Mouse (Mus musculus) kidney, adult 2 months (tissue): Measurements from ENCODE around the gene Abcc9. TPM values are rescaled to one million over a fixed set of nuclear protein-coding genes. Genes with fewer than 3 reads are reported as not detected.

Experiments used
- DNase-seq: peaks from one replicate; pipeline ENCODE4 v3.0.0; 2021
- H3K27ac ChIP-seq: fragments of 200-500 bp; 2 replicates; pipeline ENCODE4 v1.5.1; 2012; ENCODE audit warnings: low read depth, low read length, control low read depth, inconsistent platforms; ENCODE audit not compliant: insufficient read depth
- H3K27me3 ChIP-seq: fragments of 200-500 bp; replicated peaks from 2 replicates; pipeline ENCODE4 v1.6.1; 2012; ENCODE audit warnings: mild to moderate bottlenecking, moderate library complexity, low read length, inconsistent platforms; ENCODE audit not compliant: control insufficient read depth, insufficient read depth
- H3K36me3 ChIP-seq: fragments of 200-500 bp; 2 replicates; pipeline ENCODE4 v1.6.1; 2012; ENCODE audit warnings: mild to moderate bottlenecking, moderate library complexity, low read length, inconsistent platforms; ENCODE audit not compliant: control insufficient read depth, insufficient read depth
- H3K4me1 ChIP-seq: fragments of 200-500 bp; 2 replicates; pipeline ENCODE4 v1.6.1; 2011; ENCODE audit warnings: low read length; ENCODE audit not compliant: control insufficient read depth, insufficient read depth
- H3K4me3 ChIP-seq: fragments of 200-500 bp; 2 replicates; pipeline ENCODE4 v1.5.1; 2011; ENCODE audit warnings: mild to moderate bottlenecking, low read depth, low read length, control low read depth; ENCODE audit not compliant: insufficient read depth
- CTCF ChIP-seq: fragments of 200-500 bp; conservative IDR thresholded peaks from 2 replicates; pipeline ENCODE4 v1.5.1; 2011; ENCODE audit warnings: low read depth, mild to moderate bottlenecking, control low read depth, low read length, moderate library complexity, mixed read lengths; ENCODE audit not compliant: insufficient read depth, insufficient read length
- POLR2A ChIP-seq: fragments of 200-500 bp; IDR thresholded peaks from one replicate; pipeline ENCODE4 v1.6.1; 2011; ENCODE audit warnings: low read depth, low read length, control low read depth
- WGBS: fragments of 180-500 bp; shearing (Covaris S2); methylation state at CpG from one replicate; pipeline ENCODE4 v1.1.7; 2018; 5-methylcytosine and 5-hydroxymethylcytosine counted together
- polyA plus RNA-seq: library from polyadenylated mRNA; depleted of rRNA; stranded (reverse); fragments of >200 nt; gene quantifications from 2 replicates; pipeline ENCODE4 v1.2.3, GENCODE M21; 2012

Gene Abcc9
- polyA plus RNA-seq, 1 experiment, result 5.3 TPM

DNA sequence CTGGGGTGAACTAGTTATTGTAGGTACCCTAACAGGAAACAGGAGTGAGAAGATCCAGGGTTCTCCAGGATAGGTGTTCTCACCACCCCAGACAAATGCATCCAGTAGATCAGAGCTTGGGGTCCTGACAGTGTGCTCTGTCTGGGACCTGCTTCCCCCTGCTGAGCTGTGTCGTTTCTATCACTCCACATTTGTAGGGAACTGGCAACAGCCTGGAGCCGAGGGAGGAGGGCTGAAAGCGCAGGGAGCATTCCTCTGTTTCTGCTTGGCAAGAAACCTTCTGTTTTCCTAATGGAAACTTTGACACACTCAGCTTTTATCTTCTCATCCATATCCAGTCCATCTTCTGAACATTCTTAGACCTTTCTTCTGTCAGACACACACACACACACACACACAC is 85.5 kb downstream of the Abcc9 start:
- H3K4me3 ChIP-seq, result no peak overlapping the region
- H3K27me3 ChIP-seq, result no peaks in the 10 kb centered on the region
- WGBS, result 24% methylated on average over 3 of the region's 3 CpGs
- no peak overlapping the region for H3K27ac ChIP-seq
- no peak for DNase-seq
- no peak for TF ChIP-seq POLR2A
- no peak for TF ChIP-seq CTCF
- H3K4me1 ChIP-seq, result no peaks in the 10 kb centered on the region
- H3K36me3 ChIP-seq, result no peaks in the 10 kb centered on the region

GRCm38 (mm10) chr6:142614324-142614723 is 87.8 kb downstream of the Abcc9 start:
- DNase-seq, result no peak
- no peak overlapping the region for H3K27ac ChIP-seq
- whole genome bisulfite sequencing, result 65% methylated on average over 10 of the region's 10 CpGs

DNA sequence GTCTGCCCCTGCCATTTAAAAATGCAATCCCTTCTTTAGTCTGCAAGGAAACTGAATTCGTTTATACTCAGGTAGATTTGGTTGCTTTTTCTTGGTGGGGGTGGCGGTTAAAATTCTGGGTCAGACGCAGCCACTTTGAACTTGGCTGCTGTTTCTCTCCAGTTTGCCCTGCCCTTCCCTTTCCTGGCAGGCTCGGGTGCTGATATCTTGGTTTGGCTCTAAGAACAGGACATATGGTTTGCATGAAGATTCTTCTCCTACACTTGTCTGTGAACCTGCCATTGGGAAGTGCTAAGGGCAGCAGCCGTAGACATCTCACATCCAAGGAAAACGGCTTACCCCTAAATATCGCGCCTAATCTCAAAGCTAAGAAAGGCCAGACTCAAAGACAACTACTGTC is 89.7 kb downstream of the Abcc9 start:
- no peak overlapping the region for H3K4me3 ChIP-seq
- no peaks in the 10 kb centered on the region for H3K36me3 ChIP-seq
- DNase-seq, result no peak
- H3K4me1 ChIP-seq, result no peaks in the 10 kb centered on the region
- H3K27me3 ChIP-seq, result no peaks in the 10 kb centered on the region
- no peak overlapping the region for H3K27ac ChIP-seq
- no peak for TF ChIP-seq POLR2A
- no peak for TF ChIP-seq CTCF
- 86% methylated on average over 8 of the region's 8 CpGs for WGBS

More at GRCm38 (mm10) chr6:142614324-142614723, 87.8 kb downstream of the Abcc9 start:
- no peak for TF ChIP-seq POLR2A
- Histone ChIP-seq H3K4me1 (no peaks in the 10 kb centered on the region), H3K27me3 (no peaks in the 10 kb centered on the region), H3K36me3 (no peaks in the 10 kb centered on the region), H3K4me3 (no peak overlapping the region)

DNA sequence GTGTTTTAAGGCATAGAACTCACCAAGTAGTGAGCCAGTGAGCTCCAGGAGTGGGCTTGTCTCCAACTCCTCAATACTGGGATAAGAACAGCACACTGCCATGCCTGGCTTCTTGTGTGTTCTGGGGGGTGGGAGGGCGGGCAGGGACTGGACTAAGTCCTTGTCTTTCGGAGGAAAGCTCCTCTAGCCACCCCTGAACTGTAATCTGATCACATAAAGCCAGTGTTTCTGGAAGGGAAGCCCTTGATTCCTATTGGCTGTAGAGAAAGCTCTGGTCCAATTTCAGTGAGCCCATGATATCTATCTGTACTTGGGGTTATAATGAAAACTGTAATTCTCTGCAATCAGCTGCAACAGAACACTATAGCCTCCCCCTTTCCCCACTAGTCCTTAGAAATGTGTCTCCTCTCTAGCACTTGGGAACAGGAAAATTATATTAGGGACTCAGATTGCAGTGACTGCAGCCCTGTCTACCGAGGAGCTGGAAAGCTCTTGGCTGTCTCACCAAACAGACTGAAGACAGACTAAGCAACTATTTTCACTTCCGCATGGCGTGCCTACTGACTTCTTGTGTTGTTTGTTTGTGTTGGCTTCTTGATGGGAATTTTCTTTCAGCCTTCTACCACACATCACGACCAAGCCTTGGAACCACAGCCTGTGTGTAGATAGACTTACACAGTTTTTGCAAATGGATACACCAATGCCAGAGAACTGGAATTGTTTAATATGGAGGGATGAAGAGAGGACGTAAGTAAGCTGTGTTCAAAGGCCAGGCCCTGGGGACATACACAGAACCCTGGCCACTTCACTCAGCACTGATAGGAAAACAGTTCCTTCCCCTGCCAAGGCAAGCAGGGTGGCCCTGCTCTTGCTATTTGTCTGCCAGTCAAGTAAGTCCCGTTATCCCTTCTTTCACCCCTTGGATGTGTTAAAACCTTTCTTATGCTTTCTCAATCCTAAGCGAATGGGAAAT is 92.4 kb downstream of the Abcc9 start:
- WGBS, result 64% methylated on average over 9 of the region's 9 CpGs
- no peak overlapping the region for H3K27ac ChIP-seq

GRCm38 (mm10) chr6:142607080-142607479 is 95.0 kb downstream of the Abcc9 start:
- Histone ChIP-seq H3K27me3 (no peaks in the 10 kb centered on the region), H3K27ac (no peak overlapping the region), H3K4me3 (no peak overlapping the region), H3K4me1 (no peaks in the 10 kb centered on the region), H3K36me3 (no peaks in the 10 kb centered on the region)
- no peak for DNase-seq
- no peak for TF ChIP-seq CTCF
- TF ChIP-seq POLR2A, result no peak
- 73% methylated on average over 7 of the region's 7 CpGs for WGBS

More for the DNA sequence above, 92.4 kb downstream of the Abcc9 start:
- H3K36me3 ChIP-seq, result no peaks in the 10 kb centered on the region
- H3K4me3 ChIP-seq, result no peak overlapping the region
- H3K27me3 ChIP-seq, result no peaks in the 10 kb centered on the region
- no peak for TF ChIP-seq CTCF
- TF ChIP-seq POLR2A, result no peak
- H3K4me1 ChIP-seq, result no peaks in the 10 kb centered on the region
- peak; percentile 20 for DNase-seq

- H3K4me1 ChIP-seq, result no peaks in the 10 kb centered on the region
- TF ChIP-seq CTCF, result no peak
- TF ChIP-seq POLR2A, result no peak
- H3K27me3 ChIP-seq, result no peaks in the 10 kb centered on the region
- DNase-seq, result no peak
- WGBS, result 67% methylated on average over 6 of the region's 6 CpGs
- H3K27ac ChIP-seq, result no peak overlapping the region
- H3K4me3 ChIP-seq, result no peak overlapping the region
- H3K36me3 ChIP-seq, result no peaks in the 10 kb centered on the region
These were observed 99.3 kb downstream of the Abcc9 start for GRCm38 (mm10) chr6:142602772-142603171.

DNA sequence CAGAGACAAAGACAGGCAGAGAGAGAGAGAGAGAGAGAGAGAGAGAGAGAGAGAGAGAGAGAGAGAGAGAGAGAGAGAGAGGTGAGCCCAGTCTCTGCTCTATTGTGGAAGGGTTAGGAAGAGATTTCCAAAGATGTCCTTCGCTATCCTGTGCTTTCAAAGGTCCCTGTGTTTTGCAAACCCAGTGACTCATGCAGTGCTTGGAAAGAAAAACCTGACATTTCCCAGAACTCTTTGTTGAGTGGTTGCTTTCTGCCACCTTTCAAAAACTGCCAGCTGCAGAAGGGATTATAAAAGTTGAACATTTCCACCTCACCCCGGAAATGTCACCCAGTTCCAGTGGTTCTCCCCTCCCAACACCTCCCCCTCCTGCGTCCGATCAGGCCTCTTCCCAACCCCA is 123.3 kb downstream of the Abcc9 start:
- H3K27me3 ChIP-seq, result no peaks in the 10 kb centered on the region
- DNase-seq, result no peak
- WGBS, result 70% methylated on average over 4 of the region's 4 CpGs
- H3K36me3 ChIP-seq, result no peaks in the 10 kb centered on the region
- H3K4me1 ChIP-seq, result no peaks in the 10 kb centered on the region
- H3K27ac ChIP-seq, result no peak overlapping the region
- no peak overlapping the region for H3K4me3 ChIP-seq
- TF ChIP-seq CTCF (no peak), POLR2A (no peak)
